Mouse (Mus musculus): ENCODE measurements around the gene Coro2b. TPM values are rescaled to one million over a fixed set of nuclear protein-coding genes. Genes with fewer than 3 reads are reported as not detected.
"Not testable (repeated sequence)": the region's sequence is repeated elsewhere in the genome, so short reads cannot be mapped to it uniquely, and the experiment has no call there.

Coro2b gene
- total RNA-seq, 2 experiments from 2014 or later, result 5.5 to 6.8 TPM

DNA sequence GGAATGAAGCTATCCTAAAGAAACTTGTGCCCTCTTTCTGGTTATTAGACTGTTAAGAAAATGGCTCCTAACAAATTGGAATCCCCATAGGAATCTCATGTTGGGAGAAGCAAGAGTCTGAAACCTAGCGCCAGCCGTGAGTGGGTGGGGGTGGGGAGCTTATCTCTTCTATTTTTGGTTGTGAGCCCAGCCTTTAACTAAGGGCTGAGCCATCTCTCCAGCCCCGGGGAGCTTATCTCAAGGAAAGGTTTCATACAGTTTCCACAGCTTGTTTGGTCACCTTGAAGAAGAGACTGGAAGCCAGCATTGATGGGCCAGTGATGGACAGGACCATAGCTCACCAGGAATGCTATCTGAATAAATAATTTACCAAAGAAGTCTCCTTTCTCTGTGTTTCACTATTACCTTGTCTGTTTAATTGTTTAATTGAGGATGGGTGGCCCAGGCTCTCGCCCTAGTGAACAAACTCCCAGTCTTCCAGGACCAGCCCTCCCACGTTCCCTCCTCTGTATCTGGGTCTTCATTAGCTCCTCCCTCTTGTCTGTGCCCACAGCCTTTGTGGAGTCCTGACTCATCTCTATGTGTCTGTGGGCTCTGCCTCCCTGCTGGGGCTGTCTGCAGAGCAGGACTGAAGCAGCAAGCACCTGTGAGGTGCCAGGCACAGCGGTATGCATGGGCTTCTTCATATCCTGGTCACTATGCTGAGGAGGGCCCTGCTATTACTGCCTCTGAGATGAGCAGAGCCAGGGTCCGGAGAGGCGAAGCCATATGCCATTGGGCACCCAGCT lies 85.1 kb downstream of the Coro2b start:
- intact Hi-C loops (cut with DNase I), result no loop called here
- DNase-seq, result no peak

DNA sequence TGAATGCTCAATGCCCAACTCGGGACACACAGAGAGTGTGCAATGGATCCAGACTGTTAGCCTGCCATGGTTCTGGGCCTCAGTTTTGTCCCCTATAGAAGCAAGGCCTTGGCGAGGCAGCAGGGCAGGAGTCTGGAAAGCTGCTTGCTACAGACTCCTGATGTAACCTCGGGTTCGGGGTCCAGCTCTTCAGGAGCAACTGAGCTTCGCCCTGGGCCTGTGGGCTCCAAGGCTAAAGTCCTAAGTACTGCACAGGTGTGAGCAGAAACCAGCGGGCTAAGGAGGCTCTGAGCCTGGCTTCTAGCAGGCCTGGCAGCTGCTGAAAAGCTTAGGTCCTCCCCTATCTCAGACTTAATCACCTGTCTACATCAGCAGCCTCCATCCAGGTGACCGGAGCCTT lies 86.0 kb downstream of the Coro2b start:
- intact Hi-C loops (cut with DNase I), result no loop called here
- no peak for DNase-seq

DNA sequence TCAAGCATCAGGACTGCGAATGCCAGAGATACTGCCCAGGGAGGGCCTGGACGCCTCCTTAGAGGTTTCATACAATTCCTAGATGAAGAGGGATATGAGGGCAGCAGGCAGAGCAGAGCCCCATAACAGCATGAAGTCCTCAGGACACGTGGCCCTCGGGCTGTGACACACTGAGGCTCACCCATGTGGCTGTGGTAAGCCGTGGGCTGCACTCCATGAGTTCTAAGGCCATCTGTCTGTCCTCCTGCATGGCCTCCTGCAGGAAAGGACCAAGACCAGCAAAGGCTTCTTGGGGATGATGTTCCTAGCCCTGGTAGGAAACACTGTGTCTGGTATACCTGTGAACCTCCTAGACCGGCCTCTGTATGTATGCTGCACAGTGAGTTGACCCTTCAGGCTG lies 86.5 kb downstream of the Coro2b start:
- intact Hi-C loops (cut with DNase I), result no loop called here

DNA sequence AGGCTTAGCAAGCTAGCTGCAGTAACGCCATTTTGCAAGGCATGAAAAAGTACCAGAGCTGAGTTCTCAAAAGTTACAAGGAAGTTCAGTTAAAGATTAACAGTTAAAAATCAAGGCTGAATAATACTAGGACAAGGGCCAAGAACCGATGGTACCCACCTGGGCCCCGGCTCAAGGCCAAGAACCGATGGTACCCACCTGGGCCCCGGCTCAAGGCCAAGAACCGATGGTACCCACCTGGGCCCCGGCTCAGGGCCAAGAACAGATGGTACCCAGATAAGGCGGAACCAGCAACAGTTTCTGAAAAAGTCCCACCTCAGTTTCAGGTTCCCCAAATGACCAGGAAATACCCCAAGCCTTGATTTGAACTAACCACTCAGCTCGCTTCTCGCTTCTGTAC lies 89.5 kb downstream of the Coro2b start:
- DNase-seq; intact Hi-C loops (cut with DNase I): not testable (repeated sequence)

More for the DNA sequence above, 86.5 kb downstream of the Coro2b start:
- no peak for DNase-seq

DNA sequence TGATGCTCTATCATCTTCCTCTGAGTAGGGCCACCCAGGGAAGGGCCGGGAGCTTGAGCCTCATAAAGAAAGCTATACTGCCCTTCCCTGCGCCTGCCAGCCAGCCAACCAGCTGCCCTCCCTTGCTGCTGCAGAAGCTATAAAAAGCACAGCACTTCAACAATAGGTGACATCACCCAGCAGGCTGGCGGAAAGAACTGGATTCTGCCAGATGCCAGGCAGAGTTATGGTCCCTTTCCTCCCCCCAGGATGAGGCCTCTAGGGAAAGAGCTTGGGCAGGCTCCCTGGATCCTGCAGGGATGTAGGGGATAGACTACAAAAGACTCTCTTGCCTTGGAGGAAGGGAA lies 98.1 kb downstream of the Coro2b start:
- intact Hi-C loops (cut with DNase I), result no loop called here
- no peak for DNase-seq

DNA sequence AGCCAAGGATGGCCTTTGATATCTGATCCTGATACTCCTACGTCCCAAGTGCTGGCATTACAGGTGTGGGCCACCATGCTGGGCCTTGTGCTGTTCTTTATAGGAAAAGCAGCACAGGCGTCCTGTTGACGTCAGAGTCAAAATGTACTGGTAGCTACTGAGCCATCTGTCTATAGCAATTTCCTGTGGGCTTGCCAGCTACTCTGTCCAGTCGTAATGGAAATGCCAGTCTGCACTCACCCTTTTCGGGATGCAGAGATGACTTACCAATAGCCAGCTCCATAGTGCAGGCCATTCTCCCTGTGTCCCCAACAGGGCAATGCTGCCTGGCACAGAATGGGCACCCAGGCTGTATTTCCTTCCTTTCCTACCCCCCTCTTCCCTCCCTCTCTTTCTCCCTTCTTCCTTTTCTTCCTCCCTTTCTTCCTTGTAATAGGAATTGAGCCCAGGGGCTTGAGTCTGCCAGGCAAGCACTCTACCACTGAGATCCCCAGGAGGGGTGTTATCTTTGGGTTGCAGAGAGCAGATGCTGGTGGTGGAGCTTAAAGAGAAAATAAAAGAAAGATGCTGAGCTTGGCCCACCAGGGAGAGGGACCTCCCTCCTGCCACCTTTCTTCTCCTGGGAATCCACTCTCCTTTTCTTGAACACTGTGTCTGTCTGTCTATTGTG lies 98.6 kb downstream of the Coro2b start:
- intact Hi-C loops (cut with DNase I), result no loop called here
- no peak for DNase-seq

DNA sequence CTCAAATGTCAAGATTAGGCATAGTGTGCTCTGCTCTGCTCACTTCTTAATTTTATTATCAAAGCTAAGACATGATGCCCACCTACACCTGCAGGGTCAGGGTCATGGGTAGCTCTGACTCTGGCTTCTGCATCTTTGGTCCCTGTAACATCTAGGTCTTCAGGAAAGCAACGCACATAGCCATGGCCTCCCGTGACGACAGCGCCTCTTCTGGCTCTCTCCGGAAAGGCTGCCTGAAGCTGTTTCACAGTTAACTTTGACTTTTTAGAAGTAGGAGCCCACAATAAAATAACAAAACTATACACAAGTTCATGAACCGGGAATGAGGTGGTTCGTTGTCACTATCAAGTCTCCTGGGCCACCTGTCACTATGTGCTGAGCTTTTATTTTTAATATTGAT lies 99.4 kb downstream of the Coro2b start:
- DNase-seq, result no peak
- intact Hi-C loops (cut with DNase I), result no loop called here

DNA sequence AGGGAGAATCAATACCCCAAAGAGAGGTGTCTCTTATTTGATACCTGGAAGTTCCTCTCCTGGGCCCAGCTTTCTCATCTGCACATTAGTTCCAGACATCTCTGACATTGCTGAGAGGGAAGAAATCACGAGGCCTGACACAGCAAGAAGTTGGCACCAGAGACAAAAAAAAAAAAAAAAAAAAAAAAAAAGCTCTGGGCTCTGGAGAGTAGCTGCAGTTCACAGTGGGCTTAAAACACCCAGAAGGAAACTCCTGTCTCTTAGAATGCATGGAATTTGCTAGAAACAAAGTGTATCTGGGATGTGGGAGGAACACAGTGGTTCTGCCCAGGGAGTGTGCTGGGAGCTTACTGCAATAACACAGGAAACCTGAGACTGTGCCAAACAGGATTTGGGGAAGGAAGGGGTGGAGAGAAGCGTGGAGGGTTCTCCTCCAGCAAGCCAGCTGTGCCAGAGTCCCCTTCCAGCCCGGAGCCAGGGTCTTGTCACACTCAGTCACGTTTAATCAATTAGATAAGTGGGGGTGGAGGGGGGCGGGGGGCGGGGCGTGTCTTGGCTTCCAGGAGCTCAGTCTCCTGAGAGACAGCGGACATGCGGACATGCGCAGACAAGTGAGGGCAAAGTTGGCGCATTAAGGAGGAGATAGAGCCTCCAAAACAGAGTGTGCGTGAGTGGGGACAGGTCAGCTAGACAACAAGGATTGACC lies 101.1 kb downstream of the Coro2b start:
- intact Hi-C loops (cut with DNase I), result no loop called here
- peak; percentile 61 to 64 for DNase-seq

DNA sequence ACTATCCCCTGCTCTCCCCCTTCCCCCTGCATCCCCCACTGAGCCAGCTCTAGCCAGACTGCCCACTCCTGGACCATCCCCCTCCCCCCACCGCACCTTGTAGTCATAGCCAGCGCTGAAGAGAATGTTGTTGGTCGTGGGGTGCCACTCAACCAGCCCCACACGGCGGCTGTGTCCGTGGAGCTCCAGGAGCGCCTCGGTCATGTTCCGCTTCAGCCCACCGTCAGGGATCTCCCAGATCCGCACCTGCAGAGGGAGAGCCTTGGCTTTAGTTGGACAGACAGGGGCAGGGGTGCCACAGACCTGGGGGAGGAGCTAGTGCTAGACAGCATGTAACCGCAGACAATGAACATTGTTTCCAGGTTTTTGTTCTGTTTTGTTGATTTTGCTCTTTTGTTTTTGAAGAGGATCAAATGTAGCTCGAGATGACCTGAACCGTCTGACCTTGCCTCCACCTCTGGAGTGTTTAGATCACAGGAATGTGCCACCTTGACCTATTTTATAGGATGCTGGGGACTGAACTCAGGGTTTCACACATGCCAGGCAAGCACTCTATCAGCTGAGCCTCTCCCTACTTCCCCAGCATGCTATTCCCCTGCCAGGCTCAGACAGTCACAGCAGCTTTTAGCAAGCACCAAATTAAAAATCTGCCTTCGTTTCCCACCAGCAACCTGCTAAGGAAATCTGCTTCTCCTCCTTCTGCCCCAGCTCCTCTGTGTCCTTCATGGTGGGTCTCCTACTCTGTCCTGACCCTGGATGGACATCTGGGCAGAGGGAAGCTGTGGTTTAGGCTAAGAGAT lies 104.4 kb downstream of the Coro2b start:
- no peak for DNase-seq
- intact Hi-C loops (cut with DNase I), result no loop called here

DNA sequence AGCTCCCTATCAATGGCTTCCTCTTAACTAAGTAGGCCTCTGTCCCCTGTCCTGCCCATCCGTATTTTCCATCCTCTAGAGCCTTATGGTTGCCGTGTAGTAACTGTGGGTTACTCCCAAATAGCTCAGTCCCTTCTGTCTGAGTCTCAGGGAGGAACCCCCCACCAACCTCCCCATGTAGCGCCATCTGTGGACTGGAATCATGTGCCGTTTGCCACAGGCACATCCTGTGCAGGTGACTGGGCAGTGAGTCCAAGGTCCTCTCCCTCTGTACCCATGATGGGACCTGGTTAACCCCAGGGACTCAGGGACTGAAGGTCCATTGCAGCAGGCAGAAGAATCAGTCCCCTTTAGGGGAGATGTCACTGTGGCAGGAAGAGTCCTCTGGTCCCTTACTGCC lies 106.1 kb downstream of the Coro2b start:
- no peak for DNase-seq

DNA sequence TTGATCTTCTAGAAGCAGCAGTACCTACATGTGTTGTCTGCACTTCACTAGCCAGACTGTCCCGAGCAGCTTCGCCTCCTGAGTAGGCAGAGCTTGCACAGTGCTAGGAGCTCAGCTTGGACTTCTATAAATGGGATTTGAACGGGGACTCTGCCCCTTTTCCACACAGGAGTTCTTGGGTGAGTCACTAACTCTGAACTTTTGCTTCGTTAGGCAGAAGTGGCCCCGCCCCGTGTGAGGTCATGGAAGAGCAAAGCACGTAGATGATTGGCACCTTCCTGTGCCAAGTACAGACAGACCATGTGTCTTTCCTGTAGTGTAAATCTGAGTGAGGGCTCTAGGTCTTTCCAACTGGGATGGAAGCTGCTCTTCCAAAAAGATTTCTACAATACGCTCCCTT lies 109.8 kb downstream of the Coro2b start:
- intact Hi-C loops (cut with DNase I), result no loop called here
- DNase-seq, result no peak

More for the DNA sequence above, 106.1 kb downstream of the Coro2b start:
- intact Hi-C loops (cut with DNase I), result no loop called here

DNA sequence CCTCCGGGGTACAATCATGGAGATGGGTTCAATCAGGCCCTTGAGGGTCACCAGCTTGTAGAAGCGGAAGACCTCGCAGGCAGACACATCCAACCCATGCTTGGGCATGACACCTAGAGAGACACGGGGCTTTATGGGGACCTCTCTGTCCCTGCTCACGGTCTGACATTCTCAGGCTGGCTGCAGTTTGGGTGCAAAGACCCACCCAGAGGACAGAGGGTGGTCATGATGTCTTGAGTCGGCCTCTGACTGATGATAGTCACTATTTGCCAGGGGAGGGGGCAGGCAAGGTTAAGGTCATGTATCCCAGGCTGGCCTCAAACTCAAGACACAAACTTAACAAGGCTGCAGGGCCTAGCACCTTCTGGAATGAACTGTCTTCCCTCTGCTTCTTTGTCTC lies 110.3 kb downstream of the Coro2b start:
- intact Hi-C loops (cut with DNase I), result no loop called here
- no peak for DNase-seq

DNA sequence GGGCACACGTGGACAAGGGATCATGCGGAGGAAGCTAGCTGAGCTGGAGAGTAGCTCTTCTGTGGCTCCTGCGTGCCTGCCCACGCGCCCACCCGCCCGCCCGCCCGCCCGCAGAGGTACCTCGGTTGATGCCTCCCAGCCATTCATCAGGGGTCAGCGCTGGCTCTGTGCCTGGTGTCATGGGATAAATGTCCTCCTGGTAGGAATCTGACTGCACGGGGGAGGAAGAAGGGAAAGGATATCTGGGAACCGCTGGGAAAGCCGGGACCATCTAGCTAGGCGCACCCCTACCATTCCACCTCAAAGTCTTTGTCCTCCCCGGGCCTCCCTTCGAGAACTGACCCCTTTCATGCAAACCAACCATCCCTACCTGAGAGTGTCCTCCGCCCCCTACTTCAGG lies 110.8 kb downstream of the Coro2b start:
- intact Hi-C loops (cut with DNase I), result no loop called here
- DNase-seq, result no peak

DNA sequence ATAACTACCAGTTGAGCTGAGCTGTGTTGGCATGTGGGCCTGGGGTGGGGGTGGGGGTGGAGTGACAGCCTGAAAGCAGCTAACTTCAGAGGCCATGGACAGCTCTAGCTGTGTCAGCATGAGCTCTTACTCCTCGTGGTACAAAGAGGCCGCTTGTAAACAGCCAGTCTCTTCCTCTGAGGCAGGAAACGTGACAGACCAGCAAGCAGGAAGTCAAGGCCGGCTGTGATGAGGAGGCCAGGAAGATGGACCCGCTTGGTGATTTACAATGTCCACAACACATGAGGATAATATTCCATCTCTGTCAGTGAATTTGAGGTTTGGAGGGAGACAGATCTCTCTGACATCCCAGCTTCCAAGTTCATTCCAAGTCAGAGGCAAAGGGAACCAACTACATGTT lies 111.6 kb downstream of the Coro2b start:
- no peak for DNase-seq
- intact Hi-C loops (cut with DNase I), result no loop called here

DNA sequence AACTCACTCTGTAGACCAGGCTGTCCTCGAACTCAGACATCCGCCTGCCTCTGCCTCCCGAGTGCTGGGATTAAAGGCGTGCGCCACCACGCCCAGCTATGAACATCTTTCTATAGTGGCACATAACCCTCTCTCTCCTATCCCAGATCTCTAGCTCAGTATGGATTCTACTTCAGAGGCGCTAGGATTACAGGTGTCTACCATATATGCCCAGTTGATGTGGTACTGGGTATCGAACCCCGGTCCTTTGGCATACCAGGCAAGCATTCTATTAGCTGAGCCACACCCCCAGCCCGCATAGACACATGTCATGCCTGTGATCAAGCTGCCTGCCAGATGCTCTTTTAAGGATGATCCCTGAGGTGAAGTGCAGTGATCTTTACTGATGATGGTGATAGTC lies 113.0 kb downstream of the Coro2b start:
- DNase-seq, result no peak
- intact Hi-C loops (cut with DNase I), result no loop called here

DNA sequence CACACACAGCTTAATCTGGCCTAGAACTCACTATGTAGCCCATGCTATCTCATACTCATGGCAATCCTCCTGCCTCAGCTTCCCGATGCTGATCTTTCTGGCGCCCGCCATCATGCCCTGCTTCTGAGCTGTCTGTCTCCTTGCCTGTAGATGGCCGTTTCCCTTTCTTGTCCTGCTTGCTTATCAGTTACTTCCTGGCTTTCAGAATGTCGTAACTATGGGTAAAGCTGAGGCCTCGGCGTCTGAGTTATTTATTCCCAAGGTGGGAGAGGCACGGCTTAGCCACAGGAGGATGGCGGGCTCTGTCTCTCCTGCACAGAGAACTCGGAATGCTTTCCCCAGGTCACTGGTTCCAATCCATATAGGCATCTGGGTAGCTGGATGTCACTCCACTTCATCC lies 113.9 kb downstream of the Coro2b start:
- intact Hi-C loops (cut with DNase I), result no loop called here
- DNase-seq, result no peak

DNA sequence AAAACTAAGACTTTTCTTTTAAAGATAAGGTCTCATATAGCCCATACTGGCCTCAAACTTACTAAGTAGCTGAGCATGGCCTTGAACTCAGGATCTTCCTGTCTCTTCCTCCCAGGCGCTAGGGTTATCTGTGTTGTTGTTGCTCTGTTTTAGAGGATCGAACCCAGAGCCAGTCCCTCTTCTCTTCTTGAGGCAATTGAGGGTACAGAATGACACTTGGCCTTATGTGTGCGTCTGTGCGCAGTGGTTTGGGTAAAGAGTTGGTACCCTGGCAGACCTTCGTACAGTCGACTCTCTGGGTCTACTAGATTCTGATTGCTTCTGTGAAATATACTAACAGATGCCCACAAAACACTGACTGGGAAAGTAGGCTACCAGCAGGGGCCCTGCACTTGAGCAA lies 114.9 kb downstream of the Coro2b start:
- intact Hi-C loops (cut with DNase I), result no loop called here
- no peak for DNase-seq

DNA sequence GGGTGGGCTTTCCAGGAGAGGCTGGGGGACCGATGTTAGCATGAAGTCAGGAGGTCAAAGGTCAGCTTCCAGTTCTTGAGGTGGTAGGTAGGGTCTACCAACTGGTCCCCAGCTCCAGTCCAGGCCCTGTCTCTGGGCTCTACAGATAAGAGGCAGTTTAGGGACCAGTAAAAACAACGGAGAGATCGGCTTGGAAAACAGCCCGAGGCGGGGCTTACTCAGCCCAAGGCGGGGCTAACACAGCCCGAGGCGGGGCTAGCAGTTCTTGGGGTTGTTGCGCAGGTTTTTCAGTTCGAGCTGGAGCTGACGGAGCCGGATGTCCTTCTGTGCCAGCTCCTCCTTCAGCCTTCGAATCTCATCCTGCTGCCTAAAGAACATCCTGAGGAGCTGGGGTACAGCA lies 115.8 kb downstream of the Coro2b start:
- intact Hi-C loops (cut with DNase I), result no loop called here
- DNase-seq, result peak; percentile 75 to 76

DNA sequence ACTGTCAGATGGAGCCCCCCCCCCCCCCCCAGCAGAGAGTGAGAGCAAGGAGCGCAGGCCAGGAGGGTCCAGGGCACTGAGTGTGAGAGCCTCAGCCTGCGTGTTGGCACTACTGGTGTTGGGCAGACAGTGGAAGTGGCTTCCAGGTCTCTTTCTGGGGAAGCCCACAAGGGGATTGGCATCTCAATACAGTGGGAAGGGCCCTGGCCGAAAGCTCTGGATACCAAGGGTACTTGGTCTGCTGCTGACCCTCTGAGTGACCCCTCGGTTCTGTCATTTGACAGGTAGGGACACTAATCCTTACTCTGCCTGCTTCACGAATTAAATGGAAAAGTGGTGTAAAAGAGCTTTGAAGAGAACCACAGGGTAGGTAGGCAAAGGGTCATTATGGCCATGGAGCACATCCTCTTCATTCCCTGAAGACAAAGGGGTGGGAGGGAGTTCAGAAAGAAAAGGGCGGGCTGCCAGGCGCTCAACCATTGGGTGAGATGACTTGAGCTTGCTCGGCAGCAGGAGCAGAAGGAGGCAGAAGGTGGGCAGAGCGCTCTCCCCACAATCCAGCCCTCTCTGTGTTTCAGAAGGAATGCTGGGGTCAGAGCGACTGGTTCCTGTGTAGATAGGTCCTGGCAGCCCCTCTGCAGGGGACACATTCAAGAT lies 116.5 kb downstream of the Coro2b start:
- intact Hi-C loops (cut with DNase I), result no loop called here
- DNase-seq, result peak in 1 of 2 experiments; percentile 28

DNA sequence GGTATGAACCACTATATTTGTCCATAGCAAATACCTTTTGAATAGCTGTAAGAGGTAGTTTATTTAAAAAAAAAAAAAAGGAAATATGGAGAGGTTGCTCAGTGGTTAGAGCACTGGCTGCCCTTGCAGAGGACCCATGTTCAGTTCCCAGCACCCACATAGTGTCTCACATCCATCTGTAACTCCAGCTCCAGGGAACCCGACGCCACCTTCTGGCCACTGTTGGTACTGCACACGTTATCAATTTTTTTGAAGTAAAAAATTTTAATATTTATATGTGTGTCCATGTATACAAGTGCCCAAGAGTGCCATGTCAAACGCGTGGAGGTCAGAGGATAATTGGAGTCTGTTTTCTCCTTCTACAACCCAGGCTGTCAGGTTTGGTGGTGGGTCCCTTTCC lies 118.1 kb downstream of the Coro2b start:
- no peak for DNase-seq
- intact Hi-C loops (cut with DNase I), result no loop called here
